Mouse (Mus musculus) heart, adult 18-20 months (tissue): ENCODE results near the gene Smok3c. TPM values are rescaled to one million over a fixed set of nuclear protein-coding genes. Genes with fewer than 3 reads are reported as not detected.
"Not testable (repeated sequence)": the region's sequence is repeated elsewhere in the genome, so short reads cannot be mapped to it uniquely, and the experiment has no call there.

Experiments used
- DNase-seq, 2 experiments: peaks; one replicate each; pipeline ENCODE4 v3.0.0; 2021 to 2022; ENCODE audit warnings: mixed read lengths in 1 of 2
- total RNA-seq, 2 experiments: library from RNA; stranded (reverse); gene quantifications; 2 replicates each; pipeline ENCODE4 v1.2.3; 2021

Gene Smok3c
- total RNA-seq, 2 experiments from 2014 or later, result not detected

DNA sequence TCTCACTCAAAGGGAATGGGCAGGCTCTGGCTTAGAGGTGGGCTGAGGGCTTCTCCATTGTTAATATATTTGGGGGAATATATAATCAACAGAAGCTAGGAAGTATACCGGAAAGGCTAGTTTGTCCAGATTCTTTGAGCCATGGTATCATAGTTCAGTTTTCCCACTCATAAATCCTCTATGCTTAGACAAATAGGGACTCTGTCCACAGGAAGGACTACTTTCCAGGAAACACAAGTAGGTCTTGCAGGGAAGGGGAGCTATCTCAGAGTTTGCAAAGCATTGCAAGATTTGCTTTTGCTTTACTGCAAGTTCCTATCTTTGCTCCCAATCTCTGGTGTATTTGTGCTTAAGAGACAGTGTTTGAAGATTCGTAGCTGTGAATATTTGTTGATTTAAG is 52.0 kb downstream of the Smok3c start:
- DNase-seq, result no peak

- DNase-seq, result no peak
Observed at GRCm38 (mm10) chr5:138107130-138107529, 54.1 kb downstream of the Smok3c start.

DNA sequence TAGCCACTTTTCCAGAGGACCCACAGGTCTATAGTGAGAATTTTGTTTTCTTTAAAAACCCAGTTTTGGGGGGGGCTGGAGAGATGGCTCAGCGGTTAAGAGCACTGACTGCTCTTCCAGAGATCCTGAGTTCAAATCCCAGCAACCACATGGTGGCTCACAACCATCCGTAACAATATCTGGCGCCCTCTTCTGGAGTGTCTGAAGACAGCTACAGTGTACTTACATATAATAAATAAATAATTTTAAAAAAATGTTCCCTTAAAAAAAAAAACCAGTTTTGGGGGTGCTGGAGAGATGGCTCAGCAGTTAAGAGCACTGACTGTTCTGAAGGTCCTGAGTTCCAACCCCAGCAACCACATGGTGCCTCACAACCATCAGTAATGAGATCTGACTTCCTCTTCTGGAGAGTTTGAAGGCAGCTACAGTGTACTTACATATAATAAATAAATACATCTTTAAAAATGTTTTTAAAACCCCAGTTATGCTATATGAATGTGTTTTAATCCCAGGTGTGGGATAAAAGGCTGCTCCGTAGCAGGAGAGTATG is 56.9 kb downstream of the Smok3c start:
- not testable (repeated sequence) for DNase-seq

Other genes with a start within 250 kb of the Smok3c start
- 1 to 10 TPM; 1.5 to 1.7 TPM for gene Pilra, start 216.9 kb upstream of the Smok3c start, total RNA-seq
- gene Pilrb1, start 195.1 kb upstream of the Smok3c start, total RNA-seq, result 1 to 10 TPM; 1.3 to 2.3 TPM
- under 1 TPM in 1 of 2 experiments, not detected in 1; 0.74 TPM for gene Pilrb2, start 181.4 kb upstream of the Smok3c start, total RNA-seq
- under 1 TPM; 0.21 to 0.25 TPM for gene Cyp3a13, start 131.6 kb upstream of the Smok3c start, total RNA-seq
- gene Gjc3, start 90.1 kb upstream of the Smok3c start, total RNA-seq, result under 1 TPM; 0.15 to 0.26 TPM
- gene Azgp1, start 71.7 kb upstream of the Smok3c start, total RNA-seq, result not detected
- gene Smok3a, start 31.9 kb upstream of the Smok3c start, total RNA-seq, result not detected
- not detected for gene Smok3b, start 31.8 kb upstream of the Smok3c start, total RNA-seq
- gene Zkscan1, start 31.9 kb downstream of the Smok3c start, total RNA-seq, result 10 to 100 TPM; 14.3 to 17.3 TPM
- 10 to 100 TPM; 11.4 to 13.6 TPM for gene Zscan21, start 63.7 kb downstream of the Smok3c start, total RNA-seq
- gene Zfp113, start 102.5 kb downstream of the Smok3c start, total RNA-seq, result 1 to 10 TPM; 6.8 to 8.0 TPM
- gene Cops6, start 107.9 kb downstream of the Smok3c start, total RNA-seq, result 100 to 1,000 TPM; 123 to 129 TPM
- gene Ap4m1, start 118.8 kb downstream of the Smok3c start, total RNA-seq, result 1 to 10 TPM; 6.4 to 7.9 TPM
- 10 to 100 TPM in 1 of 2 experiments, 1 to 10 TPM in 1; 9.3 to 11.6 TPM for gene Mcm7, start 119.2 kb downstream of the Smok3c start, total RNA-seq
- gene Taf6, start 134.3 kb downstream of the Smok3c start, total RNA-seq, result 10 to 100 TPM; 29.6 to 34.7 TPM
- 1 to 10 TPM; 6.3 to 6.9 TPM for gene Cnpy4, start 134.3 kb downstream of the Smok3c start, total RNA-seq
- 1 to 10 TPM; 1.9 to 2.8 TPM for gene Mblac1, start 141.1 kb downstream of the Smok3c start, total RNA-seq
- gene Nxpe5, start 172.7 kb downstream of the Smok3c start, total RNA-seq, result under 1 TPM; 0.47 to 0.57 TPM
- gene Lamtor4, start 202.3 kb downstream of the Smok3c start, total RNA-seq, result 10 to 100 TPM; 58.7 to 64.6 TPM
- 1 to 10 TPM; 3.2 to 4.2 TPM for gene BC037034, start 210.8 kb downstream of the Smok3c start, total RNA-seq
- under 1 TPM; 0.15 to 0.32 TPM for gene Gal3st4, start 219.6 kb downstream of the Smok3c start, total RNA-seq
- not detected for gene Gm43720, start 226.8 kb downstream of the Smok3c start, total RNA-seq
- under 1 TPM in 1 of 2 experiments, not detected in 1; 0.15 TPM for gene Gpc2, start 226.8 kb downstream of the Smok3c start, total RNA-seq
- gene Stag3, start 227.0 kb downstream of the Smok3c start, total RNA-seq, result not detected